Mouse (Mus musculus): ENCODE measurements around the gene Xrn1.
A peak's percentile ranks its signal among the peaks of the same experiment; 100 is the strongest.
"Not testable (repeated sequence)": the region's sequence is repeated elsewhere in the genome, so short reads cannot be mapped to it uniquely, and the experiment has no call there.

The Xrn1 gene

DNA sequence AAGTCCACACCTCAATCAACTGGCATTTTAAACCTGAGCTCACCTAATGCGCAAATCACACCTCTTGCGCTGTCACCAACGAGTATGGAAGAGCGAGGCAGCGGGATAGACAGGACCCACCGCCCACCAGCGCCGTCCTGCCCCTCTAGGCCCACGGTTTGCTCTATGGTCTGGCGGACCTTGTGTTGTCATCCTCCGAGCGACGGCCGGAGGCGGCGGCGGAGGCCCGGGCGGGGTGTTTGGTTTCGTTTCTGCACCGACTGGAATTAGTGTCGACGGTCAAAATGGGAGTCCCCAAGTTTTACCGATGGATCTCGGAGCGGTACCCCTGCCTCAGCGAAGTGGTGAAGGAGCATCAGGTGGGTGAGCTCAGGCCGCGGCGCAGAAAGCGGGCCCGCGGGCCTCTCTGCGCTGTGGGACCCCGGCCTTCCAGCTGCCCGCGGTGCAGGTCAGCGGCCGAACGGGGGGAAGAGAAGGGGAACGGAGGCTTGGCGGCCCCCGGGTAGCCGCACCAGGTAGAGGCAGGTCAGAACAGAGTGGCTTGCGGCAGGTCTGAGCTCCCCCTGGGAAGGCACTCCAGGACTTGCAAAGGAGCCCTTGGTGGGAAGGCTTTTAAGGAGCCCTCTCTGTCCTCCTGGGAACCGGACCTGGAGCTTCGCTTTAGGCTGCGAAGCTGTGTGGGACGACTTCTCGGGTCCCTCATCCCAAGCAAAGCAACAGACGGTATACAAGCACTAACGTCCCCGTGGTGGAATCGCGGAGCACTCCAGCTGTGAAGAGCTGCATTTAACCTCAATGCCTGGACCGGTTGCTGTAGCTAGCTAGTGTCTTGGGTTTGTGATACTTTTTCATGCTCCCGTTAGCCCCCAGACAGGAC, at the start of gene Xrn1:
Gene Xrn1, plus strand, starts transcription at position 176 of the 877 bp plus-strand sequence.
- peak; percentile 99 for ATAC-seq (ENCODE audit: insufficient number of reproducible peaks, low FRiP score, low TSS enrichment)

DNA sequence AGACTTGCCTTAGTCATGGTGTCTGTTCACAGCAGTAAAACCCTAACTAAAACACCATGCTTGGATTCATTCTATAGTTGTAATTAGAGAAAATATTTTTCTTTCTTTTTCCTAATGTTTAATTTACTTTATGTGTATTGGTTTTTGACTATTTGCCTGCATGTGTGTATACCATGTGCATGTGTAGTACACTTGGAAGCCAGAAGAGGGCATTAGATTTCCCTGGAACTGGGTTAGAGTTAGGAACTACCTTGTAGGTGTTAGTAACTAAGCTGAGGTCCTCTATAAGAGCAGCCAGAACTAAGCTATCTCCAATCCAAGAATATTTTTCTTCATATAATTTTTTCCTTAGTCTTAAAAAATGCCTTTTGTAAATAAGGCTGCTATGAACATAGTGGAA, 21.7 kb upstream of the Xrn1 start:
- ATAC-seq (ENCODE audit: insufficient number of reproducible peaks, low FRiP score, low TSS enrichment) = no peak

DNA sequence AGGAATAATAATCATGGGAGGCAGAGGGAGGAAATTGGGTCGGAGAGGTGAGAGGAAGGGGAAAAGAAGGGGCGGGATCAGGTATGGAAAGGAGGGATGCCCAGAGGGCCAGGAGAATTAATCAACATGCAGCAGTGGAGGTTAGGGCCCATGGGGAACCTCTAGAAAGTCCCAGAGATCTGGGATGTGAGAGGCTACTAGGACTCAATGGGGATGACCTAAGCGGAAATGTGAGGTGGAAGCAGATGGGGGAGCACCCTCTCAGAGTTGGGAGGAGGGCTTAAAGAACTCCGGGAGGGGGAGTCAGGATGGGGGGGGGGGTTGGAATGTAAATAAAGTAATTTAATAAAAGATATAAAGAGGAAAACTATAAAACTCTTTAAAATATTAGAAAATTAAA, 902 bp upstream of the Xrn1 start:
- ATAC-seq (ENCODE audit: insufficient number of reproducible peaks, low FRiP score, low TSS enrichment) = no peak

DNA sequence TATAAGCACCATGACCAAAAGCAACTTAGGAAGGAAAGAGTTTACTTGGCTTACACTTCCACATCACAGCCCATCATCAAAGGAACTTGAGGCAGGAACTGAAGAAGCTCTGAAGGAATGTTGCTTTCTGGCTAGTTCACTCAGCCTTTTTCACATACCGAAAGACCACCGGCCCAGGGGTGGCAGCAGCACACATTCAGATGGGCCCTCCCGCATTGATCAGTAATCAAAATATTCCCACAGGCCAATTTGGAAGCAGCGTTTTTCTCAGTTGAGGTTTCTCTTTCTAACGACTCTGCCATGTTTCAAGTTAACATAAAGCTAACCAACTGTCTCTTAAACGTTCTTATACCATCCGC, 355 bp upstream of the Xrn1 start:
- peak; percentile 26; the same call in 1 of the 2 replicates for ATAC-seq (ENCODE audit: insufficient number of reproducible peaks, low FRiP score, low TSS enrichment)

DNA sequence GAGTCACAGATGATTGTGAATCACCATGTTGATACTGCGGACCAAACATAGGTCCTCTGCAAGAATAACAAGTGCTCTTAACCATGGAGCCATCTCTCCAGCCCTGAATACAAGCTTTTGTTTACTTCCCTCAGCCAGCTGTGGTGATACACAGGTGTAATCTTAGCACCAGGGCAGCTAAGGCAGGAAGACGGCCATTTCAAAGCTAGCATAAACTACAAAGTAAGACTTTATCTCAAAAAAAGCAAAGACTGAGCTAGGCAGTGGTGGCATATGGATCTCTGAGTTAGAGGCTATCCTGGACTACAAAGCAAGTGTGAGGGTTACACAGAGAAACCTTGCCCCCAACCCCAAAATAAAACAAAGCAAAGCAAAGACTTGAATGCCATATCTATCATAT, 3.1 kb downstream of the Xrn1 start:
- ATAC-seq (ENCODE audit: insufficient number of reproducible peaks, low FRiP score, low TSS enrichment) = no peak

DNA sequence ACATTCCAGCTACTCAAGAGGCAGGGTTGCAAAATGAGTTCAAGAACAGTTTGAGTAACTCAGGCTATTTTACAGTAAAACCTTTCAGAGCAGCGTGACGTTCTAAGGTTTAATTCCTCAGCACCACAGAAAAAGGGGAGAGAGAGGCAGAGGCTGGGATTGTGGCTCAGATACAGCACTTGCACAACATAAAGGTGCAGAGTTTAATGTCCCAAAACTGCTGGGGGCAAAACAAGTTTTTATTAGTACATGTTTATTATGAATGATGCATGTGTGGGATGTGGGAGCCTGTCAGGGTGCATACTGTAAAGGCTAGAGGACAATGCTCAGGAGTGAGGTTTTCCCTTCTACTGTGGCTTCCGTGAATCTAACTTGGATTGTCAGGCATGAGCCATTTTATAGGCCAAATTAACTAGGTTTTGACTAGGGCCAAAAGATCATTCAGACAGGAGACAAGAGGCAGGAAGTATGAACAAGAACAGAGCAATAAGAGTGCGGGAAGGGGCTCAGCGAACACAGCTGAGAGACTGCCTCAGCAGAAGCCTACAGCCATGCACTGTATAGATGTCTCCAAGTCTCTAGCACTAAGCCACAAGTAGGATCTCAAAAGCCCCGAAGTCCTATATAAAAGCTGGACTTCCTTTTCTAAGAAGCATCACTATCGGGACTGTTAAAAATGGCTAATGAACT, 3.6 kb downstream of the Xrn1 start:
- no peak for ATAC-seq (ENCODE audit: insufficient number of reproducible peaks, low FRiP score, low TSS enrichment)

DNA sequence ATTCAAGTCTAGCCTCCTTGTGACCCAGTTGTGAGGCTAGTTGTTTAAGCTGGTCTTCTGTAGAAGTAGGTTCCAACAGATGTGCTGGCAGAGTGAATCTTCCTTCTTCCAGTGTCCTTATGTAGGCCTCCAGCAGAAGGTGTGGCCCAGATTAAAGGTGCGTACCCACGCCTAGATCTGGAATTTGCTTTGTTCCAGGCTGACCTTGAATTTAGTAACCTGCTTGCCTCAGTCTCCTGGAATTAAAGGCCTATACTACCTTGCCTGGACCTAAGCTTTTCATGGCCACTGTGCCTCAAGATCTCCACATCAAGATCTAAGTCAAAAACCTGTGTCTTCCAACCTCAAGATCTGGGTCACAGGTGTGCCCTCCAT, 4.2 kb downstream of the Xrn1 start:
- not testable (repeated sequence) for ATAC-seq (ENCODE audit: insufficient number of reproducible peaks, low FRiP score, low TSS enrichment)

DNA sequence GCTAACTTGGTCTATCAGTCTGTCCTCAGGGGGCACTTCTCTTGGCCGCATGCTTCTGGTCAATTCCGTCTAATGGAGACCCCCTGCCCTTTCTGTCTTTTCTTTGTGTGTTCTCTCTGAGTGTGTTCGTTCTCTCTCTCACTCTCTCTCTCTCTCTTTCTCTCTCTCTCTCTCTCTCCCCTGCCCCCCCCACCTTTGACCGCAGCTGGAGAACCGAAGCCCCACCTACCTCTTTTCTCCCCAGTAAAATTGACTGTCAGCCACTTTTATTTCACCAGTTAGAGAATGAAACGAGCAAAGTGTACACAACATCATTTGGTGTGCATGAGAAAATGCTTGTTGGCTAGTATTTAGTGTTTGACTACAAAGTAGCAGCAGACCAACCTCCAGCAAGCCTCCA, 4.7 kb downstream of the Xrn1 start:
- no peak for ATAC-seq (ENCODE audit: insufficient number of reproducible peaks, low FRiP score, low TSS enrichment)

DNA sequence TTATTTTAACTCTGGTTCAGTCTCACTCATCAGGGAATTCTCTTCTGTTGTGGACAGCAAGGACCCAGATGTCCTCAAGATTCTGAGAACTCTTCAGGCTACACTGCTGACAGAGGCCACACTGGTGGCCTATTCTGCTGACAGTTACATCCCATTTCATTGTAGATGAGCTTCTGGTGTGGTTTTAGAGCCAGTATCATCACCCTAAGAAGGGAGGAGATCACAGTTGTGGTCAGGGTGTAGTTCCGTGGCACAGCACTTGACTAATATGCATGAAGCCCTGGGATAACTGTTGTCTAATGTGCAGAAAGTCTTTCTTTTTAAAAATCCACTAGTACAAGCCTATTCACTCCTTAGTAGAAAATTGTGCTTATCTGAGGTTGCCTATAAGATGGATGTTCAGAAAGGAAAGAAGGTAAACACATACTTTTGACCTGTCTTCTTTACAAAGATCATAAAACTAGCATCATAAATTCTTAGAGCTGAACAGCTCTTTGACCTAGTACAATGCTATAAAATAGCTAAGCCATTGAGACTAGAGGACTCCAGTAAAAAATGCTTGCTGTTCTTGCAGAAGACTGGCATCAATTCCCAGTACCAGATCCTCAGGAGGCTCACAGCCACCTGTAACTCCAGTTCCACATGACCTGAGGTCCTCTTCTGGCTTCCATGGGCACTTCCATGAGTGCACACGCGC, 5.3 kb downstream of the Xrn1 start:
- no peak for ATAC-seq (ENCODE audit: insufficient number of reproducible peaks, low FRiP score, low TSS enrichment)

DNA sequence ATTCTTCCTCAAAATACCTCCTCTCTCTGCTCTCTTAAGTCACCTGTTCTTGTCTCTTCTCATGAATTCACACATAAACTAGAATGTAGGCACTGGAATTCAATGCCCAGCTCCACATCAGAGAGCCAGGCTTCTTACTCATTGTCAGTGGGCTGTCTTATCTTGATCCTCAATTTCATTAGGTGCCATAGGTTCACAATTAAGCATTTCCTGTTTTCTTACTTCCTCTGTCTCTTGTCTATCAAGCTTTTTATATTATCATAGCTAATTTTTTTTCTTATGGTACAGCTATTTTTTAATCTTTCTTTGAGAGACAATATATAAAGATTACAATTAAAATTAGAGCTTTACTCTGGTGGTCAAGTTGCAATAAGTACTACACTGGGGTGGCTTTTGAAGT, 6.5 kb downstream of the Xrn1 start:
- no peak for ATAC-seq (ENCODE audit: insufficient number of reproducible peaks, low FRiP score, low TSS enrichment)

DNA sequence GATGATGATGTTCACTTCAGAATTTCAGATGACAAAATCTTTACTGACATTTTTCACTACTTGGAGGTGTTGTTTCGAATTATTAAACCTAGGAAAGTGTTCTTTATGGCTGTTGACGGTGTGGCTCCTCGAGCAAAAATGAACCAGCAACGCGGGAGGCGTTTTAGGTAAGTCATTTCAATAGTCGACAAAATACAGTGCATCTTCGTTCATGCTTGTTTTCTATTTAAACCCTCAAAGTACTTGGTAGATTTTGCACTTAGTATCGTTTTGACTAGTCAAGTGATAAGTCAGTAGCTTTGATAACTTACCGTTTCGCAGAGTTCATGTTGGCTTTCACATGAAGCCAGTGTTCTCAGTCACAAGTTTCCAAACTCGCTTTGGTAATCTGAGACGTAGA, 9.5 kb downstream of the Xrn1 start:
- ATAC-seq (ENCODE audit: insufficient number of reproducible peaks, low FRiP score, low TSS enrichment) = no peak

DNA sequence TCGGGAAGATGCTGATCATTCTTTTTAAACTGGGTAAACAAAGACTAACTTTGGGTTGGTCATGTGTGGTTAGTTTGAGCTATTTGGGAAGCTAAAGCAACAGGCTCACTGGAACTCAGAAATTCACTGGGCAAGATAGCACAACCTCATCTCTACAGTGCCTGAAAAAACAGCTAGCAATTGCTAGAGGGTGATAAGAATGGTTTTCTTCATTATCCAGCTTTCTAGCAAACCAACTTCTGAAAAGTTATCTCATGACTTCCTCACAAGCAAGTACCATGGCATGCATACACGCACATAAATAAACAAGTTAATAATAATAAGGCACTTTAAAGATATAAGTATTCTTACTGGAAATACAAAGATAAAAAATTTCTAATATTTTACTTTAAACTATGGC, 23.7 kb downstream of the Xrn1 start:
- no peak for ATAC-seq (ENCODE audit: insufficient number of reproducible peaks, low FRiP score, low TSS enrichment)

DNA sequence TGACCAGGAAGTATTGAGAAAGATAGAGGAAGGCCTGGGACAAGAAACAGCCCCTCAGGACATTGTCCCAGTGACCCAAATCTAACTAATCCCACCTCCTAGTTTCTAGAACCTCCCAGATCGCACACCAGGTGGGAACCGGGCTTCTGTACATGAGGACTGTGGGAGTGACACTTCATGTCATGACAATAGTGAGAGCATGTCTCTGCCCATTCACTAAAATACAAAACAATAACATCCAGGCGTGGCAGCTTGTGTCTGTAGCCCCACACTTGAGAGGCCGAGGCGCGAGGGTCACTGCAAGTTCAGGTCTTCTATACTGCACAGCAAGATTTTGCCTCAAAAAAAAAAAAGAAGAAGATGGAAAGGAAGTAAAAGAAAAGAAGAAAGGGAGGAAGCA, 25.3 kb downstream of the Xrn1 start:
- ATAC-seq (ENCODE audit: insufficient number of reproducible peaks, low FRiP score, low TSS enrichment) = no peak

DNA sequence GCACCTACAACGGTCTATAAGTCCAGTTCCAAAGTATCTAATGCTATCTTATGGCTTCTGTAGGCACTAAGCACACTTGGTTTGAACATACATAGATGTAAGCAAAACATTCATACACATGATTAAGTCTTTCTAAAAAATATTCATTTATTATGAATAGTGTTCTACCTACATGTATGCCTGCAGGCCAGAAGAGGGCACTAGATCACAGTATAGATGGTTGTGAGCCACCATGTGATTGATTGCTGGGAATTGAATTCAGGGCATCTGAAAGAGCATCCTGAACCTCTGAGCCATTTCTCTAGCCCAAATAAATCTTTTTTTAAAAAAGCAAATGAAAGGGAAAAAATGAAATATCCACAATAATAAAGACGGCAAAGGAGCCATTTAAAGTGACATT, 37.7 kb downstream of the Xrn1 start:
- ATAC-seq (ENCODE audit: insufficient number of reproducible peaks, low FRiP score, low TSS enrichment) = no peak

DNA sequence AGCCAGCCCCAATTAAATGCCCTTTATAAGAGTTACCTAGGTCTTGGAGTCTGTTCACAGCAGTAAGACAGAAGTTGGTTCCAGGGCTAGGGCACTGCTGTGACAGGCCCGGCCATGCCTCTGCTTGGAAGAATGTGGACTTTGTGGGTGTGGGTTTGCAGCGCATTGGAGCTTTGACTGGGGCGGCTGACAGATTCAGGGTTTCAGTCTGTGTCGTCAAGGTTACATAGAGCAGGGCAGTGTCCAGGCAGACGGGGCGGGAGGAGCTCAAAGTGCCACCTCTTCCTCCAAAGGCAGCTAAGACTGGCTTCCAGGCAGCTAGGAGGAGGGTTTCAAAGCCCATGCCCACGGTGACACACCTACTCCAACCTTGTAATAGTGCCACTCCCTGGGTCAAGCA, 49.9 kb downstream of the Xrn1 start:
- no peak for ATAC-seq (ENCODE audit: insufficient number of reproducible peaks, low FRiP score, low TSS enrichment)

DNA sequence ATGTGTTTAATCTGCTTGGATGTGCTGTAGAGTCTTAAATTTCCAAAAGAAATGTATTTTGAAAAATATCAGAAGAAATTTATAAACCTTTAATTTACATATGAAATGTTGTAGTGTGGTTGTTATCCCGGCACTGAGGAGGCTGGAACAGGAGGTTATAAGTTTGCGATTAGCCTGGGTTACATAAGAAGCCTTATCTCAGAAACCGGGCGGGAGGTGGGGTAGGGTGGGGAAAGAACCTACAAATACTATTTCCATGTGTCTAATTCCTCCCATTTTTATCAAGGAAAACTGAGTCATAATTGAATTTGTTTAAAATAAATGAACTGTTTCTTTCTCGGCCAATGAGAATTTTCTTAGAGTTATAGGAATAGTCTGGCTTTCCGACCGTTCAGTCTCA, 56.1 kb downstream of the Xrn1 start:
- ATAC-seq (ENCODE audit: insufficient number of reproducible peaks, low FRiP score, low TSS enrichment) = no peak

DNA sequence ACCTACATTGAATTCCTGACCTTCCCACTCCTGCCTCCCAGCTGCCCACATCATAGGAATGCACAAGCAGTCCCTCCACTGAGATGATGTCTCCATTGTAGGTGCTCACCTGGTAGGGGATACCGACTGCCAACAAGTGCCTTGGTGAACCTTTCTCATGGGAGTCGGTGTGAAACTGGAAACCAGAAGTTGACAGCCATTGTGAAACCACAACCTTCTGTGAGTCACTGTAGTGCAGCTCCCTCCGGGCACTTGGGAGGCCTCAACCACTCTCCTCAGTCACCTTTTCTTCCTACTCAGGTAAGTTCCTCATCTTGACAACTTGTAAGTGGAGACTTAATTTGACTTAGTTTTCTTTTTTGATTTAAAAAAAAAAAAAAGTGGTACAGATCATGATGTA, 69.4 kb downstream of the Xrn1 start:
- ATAC-seq (ENCODE audit: insufficient number of reproducible peaks, low FRiP score, low TSS enrichment) = no peak

DNA sequence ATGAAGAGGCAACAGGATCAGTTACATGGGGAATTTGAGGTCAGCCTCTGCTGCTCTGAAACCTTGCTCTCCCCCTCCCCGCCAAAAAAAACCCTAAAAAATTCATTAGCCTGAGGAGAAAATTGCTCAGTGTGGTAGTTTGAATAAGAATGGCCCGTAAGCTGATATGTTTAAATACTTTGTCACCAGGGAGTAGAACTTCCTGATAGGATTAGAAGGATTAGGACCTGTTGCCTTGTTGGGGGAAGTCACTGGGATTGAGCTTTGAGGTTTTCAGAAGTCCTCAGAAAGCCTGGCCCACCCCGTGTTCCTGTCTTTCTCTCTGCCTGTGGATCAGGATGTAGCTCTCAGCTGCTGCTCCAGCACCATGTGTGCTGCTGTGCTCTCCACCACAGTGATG, 73.4 kb downstream of the Xrn1 start:
- no peak for ATAC-seq (ENCODE audit: insufficient number of reproducible peaks, low FRiP score, low TSS enrichment)

DNA sequence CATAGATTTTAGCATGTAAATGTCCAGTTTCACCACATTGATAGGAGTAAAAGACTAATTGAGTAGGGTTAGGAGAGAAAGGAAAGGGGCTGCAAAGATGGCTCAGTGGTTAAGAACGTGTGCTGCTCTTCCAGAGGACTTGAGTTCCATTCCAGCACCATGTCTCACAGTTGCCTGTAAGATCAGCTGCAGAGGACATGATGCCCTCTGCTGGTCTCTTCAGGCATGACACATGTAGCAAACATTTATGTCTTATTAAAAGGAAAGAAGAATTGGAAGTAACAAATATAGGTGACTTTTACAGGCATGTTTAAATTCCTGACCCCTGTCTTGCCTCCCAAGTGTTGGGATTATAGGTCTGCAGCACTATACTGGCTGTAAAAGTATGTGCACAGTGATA, 74.3 kb downstream of the Xrn1 start:
- no peak for ATAC-seq (ENCODE audit: insufficient number of reproducible peaks, low FRiP score, low TSS enrichment)

DNA sequence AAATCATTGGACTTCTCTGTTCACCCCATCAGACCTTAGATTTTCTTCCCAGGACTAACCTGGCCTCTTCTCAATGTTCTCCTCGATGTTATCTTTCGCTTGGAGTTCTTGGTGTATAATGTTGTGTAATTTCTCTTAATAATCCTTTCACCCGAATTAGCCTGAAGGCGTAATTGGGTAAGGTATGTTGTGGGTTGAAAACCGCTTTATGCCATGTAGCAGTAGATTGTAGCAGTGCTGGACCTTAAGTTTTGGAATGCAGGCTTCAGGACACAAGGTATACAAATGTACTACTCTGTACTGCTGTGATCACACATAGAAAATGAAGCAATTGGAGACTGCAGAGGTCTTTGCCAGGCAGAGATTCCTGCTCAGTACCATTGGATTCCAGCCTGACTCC, 75.3 kb downstream of the Xrn1 start:
- ATAC-seq (ENCODE audit: insufficient number of reproducible peaks, low FRiP score, low TSS enrichment) = no peak

DNA sequence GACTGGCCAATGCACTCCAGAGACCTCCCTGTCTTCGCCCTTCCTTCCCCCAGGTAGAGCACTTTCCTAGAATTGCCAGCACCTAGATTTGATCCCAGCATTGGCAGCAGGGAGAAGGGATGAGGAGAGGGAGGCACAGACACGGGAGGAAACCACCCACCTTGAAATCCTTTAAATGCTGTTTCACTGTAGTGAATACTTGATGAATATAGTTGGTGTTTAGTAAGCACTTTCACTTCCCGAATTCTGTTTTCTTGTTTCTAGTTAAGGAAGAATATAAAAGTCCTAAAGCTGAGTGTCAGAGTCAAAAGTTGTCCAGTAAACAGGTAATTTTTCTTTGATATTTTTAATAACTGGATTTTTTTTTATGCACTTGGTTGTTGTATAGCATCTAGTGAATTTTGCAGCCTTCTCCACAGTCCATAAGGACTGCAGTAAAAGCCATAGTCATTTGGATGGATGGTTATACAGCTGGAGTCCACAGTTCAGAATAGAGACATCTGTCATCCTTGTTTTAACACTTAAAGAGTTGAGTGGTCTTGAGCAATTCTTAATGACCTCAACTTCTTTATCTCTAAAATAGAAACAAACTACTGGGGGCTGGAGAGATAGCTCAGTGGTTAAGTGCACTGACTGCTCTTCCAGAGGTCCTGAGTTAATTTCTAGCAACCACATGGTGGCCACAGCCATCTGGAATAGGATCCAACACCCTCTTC, 81.0 kb downstream of the Xrn1 start:
- no peak for ATAC-seq (ENCODE audit: insufficient number of reproducible peaks, low FRiP score, low TSS enrichment)
